Mouse (Mus musculus) testis, adult 2 months (tissue): ENCODE measurements around the gene Igfbp7. TPM values are rescaled to one million over a fixed set of nuclear protein-coding genes. Genes with fewer than 3 reads are reported as not detected.

Experiments
- H3K27ac ChIP-seq: fragments of 200-500 bp; 2 replicates; pipeline ENCODE4 v1.5.1; 2012; ENCODE audit warnings: low read depth, low read length; ENCODE audit not compliant: control insufficient read depth, insufficient read depth
- H3K27me3 ChIP-seq: fragments of 200-500 bp; 2 replicates; pipeline ENCODE4 v1.6.1; 2012; ENCODE audit warnings: mild to moderate bottlenecking, low read length, moderate library complexity; ENCODE audit not compliant: control insufficient read depth, insufficient read depth
- H3K36me3 ChIP-seq: fragments of 200-500 bp; 2 replicates; pipeline ENCODE4 v1.6.1; 2012; ENCODE audit warnings: mild to moderate bottlenecking, low read length; ENCODE audit not compliant: control insufficient read depth, insufficient read depth
- H3K4me1 ChIP-seq: fragments of 200-500 bp; 2 replicates; pipeline ENCODE4 v1.6.1; 2012; ENCODE audit warnings: low read length; ENCODE audit not compliant: control insufficient read depth, insufficient read depth
- H3K4me3 ChIP-seq: fragments of 200-500 bp; 2 replicates; pipeline ENCODE4 v1.5.1; 2012; ENCODE audit warnings: low read depth, mild to moderate bottlenecking, low read length, moderate library complexity, mixed read lengths; ENCODE audit not compliant: control insufficient read depth
- CTCF ChIP-seq: fragments of 200-500 bp; IDR thresholded peaks from 2 replicates; pipeline ENCODE4 v1.5.1; 2012; ENCODE audit warnings: low read depth, mild to moderate bottlenecking, inconsistent platforms, low read length, moderate library complexity; ENCODE audit not compliant: control insufficient read depth, insufficient read depth, insufficient replicate concordance
- POLR2A ChIP-seq: fragments of 200-500 bp; IDR thresholded peaks from 2 replicates; pipeline ENCODE4 v1.6.1; 2012; ENCODE audit warnings: low read depth, mild to moderate bottlenecking, inconsistent platforms, low read length, moderate library complexity; ENCODE audit not compliant: control insufficient read depth
- polyA plus RNA-seq: library from polyadenylated mRNA; depleted of rRNA; stranded (reverse); fragments of >200 nt; gene quantifications from 2 replicates; pipeline ENCODE4 v1.2.3, GENCODE M21; 2012

Gene Igfbp7
- polyA plus RNA-seq, 1 experiment: 94.8 TPM

DNA sequence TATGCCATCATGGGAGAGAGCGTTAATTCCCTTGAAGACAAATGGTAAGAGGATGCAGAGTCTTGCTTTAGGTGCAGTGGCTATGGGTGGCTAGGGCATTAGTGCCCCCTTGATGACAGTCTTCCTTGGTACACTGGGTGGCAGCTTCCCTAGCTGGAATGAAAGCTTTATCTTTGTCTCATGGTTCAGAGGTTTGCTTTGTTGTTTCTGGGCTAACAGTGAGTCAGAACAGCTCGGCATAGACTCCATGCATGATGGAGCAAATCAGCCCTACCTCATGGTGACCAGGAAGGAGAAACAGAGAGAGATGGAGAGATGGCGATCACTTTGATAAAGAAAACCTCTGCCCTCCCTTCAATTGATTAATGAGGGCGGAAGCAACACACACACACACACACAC is 28.5 kb upstream of the Igfbp7 start:
- Histone ChIP-seq H3K4me3 (no peak overlapping the region), H3K27ac (no peak overlapping the region), H3K36me3 (no peaks in the 10 kb centered on the region), H3K4me1 (peaks cover 7% of the 10 kb centered on the region), H3K27me3 (no peaks in the 10 kb centered on the region)
- TF ChIP-seq POLR2A (no peak), CTCF (no peak)

DNA sequence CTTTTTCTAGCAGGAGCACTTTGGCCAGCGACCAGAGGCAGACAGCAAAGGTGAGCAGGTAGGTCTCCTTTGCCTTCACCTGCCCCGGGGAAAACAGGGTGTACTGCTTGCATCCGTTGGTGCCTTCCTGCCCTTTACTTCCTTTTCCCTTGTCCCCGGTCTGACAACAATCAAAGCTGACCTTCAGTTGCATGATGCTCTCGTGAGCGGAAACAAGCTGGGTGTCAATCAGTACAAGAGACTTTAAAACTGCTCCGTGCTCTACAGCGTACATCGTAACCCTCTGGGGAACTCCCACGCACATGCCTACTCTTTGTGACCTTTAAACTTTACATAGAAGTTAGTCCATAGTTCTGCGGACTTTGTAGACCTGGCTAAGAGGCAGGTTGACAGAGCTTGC is 26.2 kb upstream of the Igfbp7 start:
- Histone ChIP-seq H3K36me3 (no peaks in the 10 kb centered on the region), H3K4me1 (peaks cover 7% of the 10 kb centered on the region), H3K27me3 (no peaks in the 10 kb centered on the region), H3K4me3 (peak overlapping the region; percentile 27), H3K27ac (no peak overlapping the region)
- TF ChIP-seq CTCF: no peak
- TF ChIP-seq POLR2A: no peak

DNA sequence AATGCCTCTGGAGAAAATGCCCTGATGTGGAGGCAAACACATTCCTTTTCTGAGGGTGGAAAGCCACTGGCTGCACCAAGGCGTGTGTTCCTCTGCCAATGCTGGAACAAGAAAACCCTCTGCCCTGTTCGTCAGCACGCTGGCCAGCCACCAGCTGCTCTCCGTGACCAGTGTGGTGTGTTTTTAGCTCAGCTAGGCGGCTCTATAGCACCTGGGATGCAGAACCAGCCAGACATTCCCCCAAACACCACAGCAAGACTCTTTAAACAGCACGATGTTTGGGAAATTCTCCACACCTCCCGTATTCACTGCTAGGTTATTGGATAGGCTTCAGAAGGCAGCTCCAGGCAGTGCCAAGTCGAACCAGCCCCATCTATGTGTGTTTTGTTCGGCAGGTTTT is 25.7 kb upstream of the Igfbp7 start:
- H3K36me3 ChIP-seq: no peaks in the 10 kb centered on the region

DNA sequence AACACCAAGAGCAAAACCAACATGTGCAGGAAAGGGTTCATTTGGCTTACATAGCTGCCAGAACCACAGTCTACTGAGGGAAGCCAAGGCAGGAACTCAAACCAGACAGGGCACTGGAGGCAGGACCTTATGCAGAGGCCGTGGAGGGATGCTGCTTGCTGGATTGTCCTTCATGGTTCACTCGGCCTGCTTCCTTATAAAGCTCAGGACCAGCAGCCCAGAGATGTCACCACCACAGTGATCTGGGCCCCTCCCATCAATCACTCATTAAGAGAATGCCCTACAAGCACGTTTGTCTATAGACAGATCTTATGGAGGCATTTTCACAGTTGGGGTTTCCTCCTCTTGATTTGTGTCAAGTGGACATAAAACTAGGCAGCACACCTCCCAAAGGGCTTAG is 25.3 kb upstream of the Igfbp7 start:
- H3K36me3 ChIP-seq: no peaks in the 10 kb centered on the region
- no peak for TF ChIP-seq CTCF
- TF ChIP-seq POLR2A: no peak
- no peak overlapping the region for H3K4me3 ChIP-seq
- no peak overlapping the region for H3K27ac ChIP-seq
- no peaks in the 10 kb centered on the region for H3K27me3 ChIP-seq
- H3K4me1 ChIP-seq: peaks cover 7% of the 10 kb centered on the region

More for the DNA sequence above, 25.7 kb upstream of the Igfbp7 start:
- H3K4me1 ChIP-seq: peaks cover 7% of the 10 kb centered on the region
- no peak overlapping the region for H3K4me3 ChIP-seq
- TF ChIP-seq POLR2A: no peak
- no peak for TF ChIP-seq CTCF
- H3K27me3 ChIP-seq: no peaks in the 10 kb centered on the region
- no peak overlapping the region for H3K27ac ChIP-seq

GRCm38 (mm10) chr5:77432446-77432845 is 24.6 kb upstream of the Igfbp7 start:
- H3K27ac ChIP-seq: no peak overlapping the region
- no peaks in the 10 kb centered on the region for H3K36me3 ChIP-seq
- TF ChIP-seq POLR2A (no peak), CTCF (no peak)
- no peak overlapping the region for H3K4me3 ChIP-seq
- H3K27me3 ChIP-seq: no peaks in the 10 kb centered on the region
- H3K4me1 ChIP-seq: peaks cover 7% of the 10 kb centered on the region

GRCm38 (mm10) chr5:77431068-77431467 is 23.2 kb upstream of the Igfbp7 start:
- Histone ChIP-seq H3K4me3 (no peak overlapping the region), H3K36me3 (no peaks in the 10 kb centered on the region), H3K27ac (no peak overlapping the region), H3K27me3 (no peaks in the 10 kb centered on the region), H3K4me1 (peaks cover 7% of the 10 kb centered on the region)
- TF ChIP-seq POLR2A (no peak), CTCF (no peak)

- no peak overlapping the region for H3K4me3 ChIP-seq
- no peaks in the 10 kb centered on the region for H3K36me3 ChIP-seq
- H3K27ac ChIP-seq: no peak overlapping the region
- H3K4me1 ChIP-seq: peaks cover 7% of the 10 kb centered on the region
- TF ChIP-seq POLR2A (no peak), CTCF (no peak)
- H3K27me3 ChIP-seq: no peaks in the 10 kb centered on the region
Measured at GRCm38 (mm10) chr5:77430471-77430870, 22.6 kb upstream of the Igfbp7 start.

- TF ChIP-seq CTCF: no peak
- no peak for TF ChIP-seq POLR2A
- Histone ChIP-seq H3K27me3 (no peaks in the 10 kb centered on the region), H3K4me1 (peaks cover 7% of the 10 kb centered on the region), H3K4me3 (no peak overlapping the region), H3K27ac (no peak overlapping the region), H3K36me3 (no peaks in the 10 kb centered on the region)
Measured at GRCm38 (mm10) chr5:77430049-77430448, 22.2 kb upstream of the Igfbp7 start.
